Mouse (Mus musculus): ENCODE measurements around the gene Zfp109. TPM values are rescaled to one million over a fixed set of nuclear protein-coding genes. Genes with fewer than 3 reads are reported as not detected.
A peak's percentile ranks its signal among the peaks of the same experiment; 100 is the strongest.
"Not testable (repeated sequence)": the region's sequence is repeated elsewhere in the genome, so short reads cannot be mapped to it uniquely, and the experiment has no call there.

The Zfp109 gene
- 10 to 100 TPM in 1 of 2 experiments, 1 to 10 TPM in 1; 8.8 to 10.4 TPM for total RNA-seq (2021)

DNA sequence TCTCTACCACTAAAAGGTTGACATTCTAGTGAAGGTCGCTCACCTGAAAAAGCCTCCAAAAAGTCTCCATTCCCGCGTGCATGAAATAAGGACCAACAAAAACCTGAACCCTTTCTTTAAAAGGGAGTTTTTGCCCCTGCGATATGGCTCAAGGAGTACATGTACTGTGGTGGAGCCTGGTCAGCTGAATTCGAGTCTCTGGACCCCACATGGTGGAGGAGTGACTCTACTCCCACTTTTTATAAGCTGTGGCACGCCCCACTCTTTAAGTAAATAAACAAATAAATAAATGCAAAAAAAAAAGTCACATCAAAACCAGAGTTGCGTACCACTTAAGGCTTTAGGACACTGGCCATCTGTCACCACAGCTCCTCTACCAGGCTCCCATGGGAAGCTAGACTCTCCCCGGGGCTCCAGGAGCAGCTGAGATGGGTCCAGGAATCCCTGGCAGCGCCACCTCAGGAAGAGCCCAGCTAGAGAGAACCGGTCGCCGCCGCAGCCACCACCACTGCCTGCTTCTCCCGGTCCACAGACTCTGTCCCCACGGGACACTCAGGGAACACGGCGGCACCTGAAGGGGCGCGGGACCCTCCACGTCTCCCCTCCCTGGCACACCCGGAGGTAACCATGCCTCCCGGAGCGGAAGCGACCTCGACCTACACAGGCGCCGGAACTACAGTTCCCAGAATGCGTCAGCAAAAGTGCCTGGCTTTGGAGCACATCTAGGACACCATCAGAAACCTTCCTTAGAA lies at the start of gene Zfp109:
TSS of gene Zfp109 (minus strand) at position 521 of the 752 bp plus-strand sequence.
- DNase-seq = peak; percentile 71 to 73

DNA sequence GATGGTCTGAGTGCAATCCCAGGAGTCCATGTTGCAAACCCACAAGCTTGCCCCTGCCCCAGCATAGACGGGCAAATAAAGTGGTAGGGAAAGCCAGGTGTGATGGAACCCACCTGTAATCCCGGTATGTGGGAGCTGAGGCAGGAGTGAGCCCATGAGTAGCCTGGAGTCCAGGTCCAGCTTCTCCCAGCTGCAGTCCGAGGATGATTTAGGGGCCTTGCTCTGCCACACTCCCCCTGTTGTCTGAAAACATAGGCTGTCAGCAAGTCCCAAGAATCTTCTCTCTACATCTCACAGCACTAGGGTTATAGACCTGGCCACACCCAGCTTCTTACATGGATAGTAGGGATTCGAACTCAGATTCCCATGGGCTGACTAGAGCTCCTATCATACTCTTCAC lies 49.6 kb upstream of the Zfp109 start:
- DNase-seq = no peak

DNA sequence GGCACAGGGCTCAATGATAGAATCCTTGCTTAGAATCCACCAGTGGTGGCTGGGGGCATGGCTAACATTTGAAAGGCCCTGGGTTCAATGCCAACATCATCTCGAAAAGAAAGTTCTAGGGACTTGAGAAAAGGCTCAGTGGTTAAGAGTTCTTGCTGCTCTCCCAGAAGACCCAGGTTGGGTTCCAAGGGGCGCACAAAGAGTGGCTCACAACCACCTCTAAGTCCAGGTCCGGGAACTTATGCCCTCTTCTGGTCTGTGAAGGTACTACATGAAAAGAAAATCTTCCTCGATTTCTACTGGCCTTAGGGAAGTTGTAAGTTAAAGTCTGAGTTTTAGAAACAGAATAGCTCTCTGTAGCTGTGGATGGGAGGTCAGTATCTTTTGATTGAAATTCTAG lies 48.7 kb upstream of the Zfp109 start:
- no peak for DNase-seq

DNA sequence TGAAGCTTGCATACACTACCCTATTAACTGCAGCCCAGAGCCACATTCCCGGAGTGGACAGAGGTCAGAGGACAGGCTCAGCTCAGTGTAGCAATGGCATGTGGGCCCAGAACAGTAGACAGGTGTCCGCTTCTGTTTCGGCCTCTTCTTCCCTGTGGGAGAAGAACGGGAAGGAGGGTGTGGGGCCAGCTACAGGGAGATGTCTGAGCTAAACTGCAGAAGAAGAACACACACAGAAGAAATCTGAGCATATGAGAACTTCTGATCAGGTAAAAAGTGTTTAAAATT lies 43.4 kb upstream of the Zfp109 start:
- no peak for DNase-seq

DNA sequence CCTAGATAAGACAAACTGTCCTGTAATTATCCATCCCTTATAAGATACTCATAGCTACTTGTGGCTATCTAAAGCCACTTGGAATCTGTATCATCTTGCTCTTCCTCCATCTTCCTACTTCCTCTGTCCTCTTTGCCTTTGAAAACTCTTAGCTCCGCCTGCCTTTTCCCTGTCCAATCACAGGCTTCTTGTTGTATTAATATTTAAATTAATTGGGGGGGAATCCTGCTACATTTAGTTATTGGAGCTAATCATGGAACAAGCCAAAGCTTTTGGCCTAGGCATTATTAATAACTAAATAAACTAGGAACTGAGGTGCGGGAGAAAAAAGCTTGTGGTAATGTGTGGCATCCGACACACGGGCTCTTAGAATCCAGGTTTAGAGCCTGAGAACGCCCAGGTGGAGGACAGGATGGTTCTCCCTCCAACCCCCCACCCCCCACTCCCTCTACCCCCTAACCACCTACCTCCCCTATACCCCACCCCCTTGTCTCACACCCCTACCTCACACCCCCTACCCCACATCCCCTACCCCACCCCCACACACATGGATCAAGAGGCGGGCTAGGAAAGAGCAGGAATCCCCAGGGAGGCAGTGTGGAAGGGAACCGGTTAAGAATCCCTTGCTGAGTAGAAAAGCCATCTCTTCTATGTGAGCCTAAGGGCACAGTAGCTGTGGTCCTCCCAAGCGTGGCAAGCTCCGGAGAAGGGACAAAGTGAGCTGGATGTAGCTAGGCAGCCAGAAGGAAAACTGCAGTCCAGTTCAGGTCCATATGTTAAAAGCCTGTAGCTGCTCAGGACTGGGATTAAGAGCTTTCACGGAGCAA lies 42.9 kb upstream of the Zfp109 start:
- DNase-seq = no peak

DNA sequence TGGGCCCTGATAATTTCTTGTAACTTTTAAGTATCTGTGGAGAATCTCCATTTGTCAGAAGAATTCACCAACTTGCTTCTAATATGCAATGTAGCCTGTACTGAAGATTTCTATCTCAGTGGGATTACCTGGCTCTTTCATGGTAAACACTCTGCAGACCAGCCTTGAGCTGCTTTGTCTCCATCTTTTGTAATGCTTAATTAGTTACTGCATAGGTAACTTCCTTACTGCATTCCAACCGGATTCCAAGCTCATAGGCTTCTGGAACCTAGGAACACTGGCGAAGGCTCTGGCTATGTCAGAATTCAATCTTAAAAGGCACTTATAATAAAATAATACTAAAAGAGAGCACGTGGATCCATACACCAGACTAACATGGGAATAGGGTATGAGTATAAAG lies 41.4 kb upstream of the Zfp109 start:
- not testable (repeated sequence) for DNase-seq

DNA sequence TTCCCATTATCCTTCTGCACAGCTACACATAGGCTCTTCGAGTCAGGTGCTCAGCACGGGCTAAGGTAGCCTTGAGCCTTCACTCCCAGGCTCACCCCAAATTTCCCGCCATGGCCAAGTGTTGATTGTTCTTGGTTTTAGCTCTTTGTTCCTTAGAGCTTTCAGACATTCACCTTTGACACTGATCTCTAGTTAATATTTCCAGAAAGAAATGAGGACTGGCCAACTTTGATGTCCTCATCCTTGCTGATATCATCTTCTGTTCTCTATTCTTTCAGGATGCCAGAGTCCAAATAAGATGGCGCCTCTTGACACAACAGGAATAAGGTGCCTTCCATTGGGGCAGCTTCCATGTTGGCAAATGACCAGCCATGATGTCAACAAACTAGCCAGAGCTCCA lies 37.1 kb upstream of the Zfp109 start:
- no peak for DNase-seq

DNA sequence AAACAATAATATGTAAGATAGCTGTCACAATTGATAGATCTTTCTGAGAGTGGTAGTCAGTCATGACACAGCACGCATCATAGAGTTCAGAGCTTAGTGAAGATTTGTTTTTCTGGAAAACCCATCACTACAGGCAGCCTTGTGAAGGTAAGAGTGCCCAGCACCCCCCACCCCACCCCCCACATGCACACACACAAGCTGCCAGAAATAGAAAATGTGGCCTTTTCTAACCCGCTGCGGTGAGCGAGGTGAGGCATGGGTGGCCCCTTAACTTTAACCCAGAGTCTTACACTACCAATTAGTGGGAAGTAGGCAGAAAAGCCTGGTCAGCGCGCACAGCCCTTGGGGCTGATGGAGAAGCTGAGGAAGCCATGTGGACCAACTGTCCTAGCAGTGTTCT lies 33.8 kb upstream of the Zfp109 start:
- no peak for DNase-seq

DNA sequence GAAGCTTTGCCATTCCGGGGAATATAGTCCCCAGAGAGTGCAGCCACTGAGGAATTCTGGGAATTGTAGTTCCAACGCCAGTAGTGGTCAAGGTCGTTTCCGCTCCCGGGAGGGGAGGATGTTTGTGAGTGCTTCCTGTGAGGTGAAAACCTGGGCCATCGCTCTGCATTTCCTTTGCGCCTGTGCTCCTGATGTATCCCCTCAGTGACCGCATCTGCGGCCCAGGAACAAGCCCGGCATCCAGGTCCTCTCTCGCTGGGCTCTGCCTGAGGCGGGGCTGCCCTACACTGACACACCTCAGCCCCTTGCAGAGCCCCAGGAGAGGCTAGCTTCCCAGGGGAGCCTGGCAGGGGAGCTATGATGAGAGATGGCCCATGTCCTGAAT lies 32.9 kb upstream of the Zfp109 start, which contains the start of gene Zfp93:
TSS of gene Zfp93 (plus strand) at position 133 of the 385 bp plus-strand sequence.
- peak; percentile 79 to 84 for DNase-seq

DNA sequence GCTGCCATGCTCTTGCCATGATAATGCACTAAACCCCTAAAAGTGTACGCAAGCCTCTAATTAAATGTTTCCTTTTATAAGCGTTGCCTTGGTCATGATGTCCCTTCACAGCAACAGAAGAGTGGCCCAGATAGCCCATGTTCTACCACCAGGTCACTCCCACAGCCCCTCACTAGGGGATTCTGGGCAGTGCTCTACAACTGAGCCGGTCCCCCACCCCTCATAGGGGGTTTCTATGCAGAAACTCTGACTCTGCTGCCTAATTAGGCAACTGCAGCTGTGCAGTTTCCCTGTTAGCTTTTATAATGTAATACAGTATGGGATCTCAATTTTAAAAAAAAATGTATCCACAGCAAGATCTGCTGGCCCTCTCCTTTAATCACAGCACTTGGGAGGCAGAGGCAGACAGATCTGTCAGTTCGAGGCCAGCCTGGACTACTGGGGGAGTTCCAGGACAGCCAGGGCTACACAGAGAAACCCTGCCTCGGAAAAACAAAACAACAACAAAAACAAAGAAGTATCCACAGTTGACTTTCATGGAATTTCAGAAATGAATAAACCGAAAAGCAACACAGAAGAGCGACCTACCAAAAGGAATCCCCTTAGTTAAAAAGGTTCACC lies 32.4 kb upstream of the Zfp109 start:
- no peak for DNase-seq

DNA sequence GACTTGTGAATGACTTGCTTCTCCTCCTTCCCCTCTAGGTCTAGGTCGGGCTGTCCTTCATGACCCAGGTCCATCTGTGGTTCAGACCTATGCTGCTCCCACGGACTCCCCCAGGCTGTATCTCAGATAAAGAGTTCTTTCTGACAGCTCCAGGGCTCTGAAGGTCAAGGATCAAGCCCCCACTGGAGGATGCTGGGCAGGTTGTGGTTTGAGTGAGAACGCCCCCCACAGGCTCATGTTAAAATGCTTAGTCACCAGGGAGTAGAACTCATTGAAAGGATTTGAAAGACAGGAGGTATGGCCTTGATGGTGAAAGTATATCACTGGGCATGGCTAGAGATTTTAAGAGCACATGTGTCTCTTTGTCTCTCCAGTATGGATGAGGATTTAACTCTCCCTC lies 31.9 kb upstream of the Zfp109 start:
- no peak for DNase-seq

DNA sequence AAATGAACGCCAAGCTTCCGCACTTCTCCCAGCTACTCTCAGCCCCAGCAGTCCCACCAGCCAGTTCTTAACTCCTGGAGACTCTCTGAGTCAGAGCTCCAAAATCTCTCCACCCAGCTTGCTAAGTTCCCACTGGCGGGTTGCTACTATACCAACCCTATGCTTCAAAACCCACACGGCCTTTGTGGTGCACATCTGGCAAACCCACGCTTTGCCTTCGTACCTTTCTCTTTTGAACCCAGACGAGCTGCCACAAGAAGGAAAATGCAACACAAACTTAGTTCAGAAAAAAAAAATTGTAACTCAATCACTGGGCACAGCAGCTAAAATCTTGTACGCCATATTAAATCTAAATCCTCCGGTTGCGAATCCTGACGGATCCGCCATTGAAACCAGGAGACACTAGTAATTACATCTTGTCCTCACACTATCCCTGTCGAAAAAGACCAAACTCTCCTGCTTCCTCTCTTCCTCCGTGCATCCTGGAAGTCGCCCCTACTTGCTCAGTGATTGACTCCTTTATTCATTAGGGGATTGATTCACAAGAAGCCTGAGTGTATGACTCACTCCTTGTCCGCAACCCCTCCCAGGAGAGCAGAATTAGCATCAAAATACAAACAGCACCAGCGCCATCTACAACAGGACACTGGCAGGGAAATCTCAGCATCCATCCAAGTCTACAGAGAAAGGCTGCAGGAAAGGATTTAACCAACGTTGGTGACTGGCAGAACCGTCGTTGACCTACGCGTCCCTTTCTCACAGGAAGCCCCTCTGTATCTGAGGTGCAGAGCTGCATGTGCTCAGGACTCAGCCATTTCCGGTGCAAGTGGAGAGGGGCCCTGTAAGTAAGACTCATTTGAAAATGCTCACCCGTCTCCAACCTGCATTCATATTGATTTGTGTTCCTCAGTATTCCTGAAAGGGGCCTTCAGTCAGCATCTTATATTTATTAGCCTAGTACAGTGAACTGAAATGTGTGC lies 31.1 kb upstream of the Zfp109 start:
- no peak for DNase-seq

DNA sequence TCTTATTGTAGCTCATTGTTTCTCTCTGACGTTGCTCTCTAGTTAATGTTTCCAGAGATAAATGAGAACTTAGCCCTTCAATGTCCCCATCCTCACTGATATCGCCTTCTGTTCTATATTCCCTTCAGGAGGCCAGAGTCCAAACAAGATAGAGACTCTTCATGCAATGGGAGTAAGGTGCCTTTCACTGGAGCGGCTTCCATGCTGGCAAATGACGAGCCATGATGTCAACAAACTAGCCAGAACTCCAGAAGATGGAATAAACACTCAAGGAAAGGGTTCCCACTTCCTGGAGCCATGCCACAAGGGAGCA lies 22.6 kb upstream of the Zfp109 start:
- DNase-seq = no peak

DNA sequence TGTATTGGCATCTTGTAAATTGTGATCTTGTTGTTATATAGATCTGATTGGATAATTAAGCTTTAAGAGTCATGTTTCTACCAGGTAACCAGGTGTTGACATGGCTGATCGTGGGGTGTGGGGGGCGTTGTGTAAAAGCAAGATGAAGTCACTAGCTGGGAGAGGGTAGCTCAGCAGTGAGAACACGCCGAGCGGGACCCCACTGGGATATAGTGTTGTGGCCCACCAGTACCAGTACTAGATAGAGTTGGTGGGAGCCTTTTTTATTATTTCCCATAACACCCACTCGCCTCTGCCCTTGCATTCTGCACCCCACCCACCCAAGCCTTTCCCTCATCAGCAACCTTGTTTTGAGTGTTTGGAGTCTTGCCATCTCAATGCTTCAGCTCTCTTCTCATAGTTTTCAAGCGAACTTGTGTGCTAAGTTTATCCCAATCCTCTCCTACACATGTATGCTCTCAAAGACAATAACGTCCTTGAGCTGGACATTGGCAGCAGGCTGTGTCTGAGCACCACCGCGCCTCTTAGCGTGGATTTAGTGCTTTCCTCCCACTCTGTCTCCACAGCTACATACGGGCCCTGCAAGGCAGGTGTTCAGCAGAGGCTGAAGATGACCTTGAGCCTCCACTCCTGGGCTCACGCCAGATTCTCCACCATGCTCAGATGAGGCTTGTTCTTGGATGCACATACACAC lies 22.1 kb upstream of the Zfp109 start:
- DNase-seq = no peak

DNA sequence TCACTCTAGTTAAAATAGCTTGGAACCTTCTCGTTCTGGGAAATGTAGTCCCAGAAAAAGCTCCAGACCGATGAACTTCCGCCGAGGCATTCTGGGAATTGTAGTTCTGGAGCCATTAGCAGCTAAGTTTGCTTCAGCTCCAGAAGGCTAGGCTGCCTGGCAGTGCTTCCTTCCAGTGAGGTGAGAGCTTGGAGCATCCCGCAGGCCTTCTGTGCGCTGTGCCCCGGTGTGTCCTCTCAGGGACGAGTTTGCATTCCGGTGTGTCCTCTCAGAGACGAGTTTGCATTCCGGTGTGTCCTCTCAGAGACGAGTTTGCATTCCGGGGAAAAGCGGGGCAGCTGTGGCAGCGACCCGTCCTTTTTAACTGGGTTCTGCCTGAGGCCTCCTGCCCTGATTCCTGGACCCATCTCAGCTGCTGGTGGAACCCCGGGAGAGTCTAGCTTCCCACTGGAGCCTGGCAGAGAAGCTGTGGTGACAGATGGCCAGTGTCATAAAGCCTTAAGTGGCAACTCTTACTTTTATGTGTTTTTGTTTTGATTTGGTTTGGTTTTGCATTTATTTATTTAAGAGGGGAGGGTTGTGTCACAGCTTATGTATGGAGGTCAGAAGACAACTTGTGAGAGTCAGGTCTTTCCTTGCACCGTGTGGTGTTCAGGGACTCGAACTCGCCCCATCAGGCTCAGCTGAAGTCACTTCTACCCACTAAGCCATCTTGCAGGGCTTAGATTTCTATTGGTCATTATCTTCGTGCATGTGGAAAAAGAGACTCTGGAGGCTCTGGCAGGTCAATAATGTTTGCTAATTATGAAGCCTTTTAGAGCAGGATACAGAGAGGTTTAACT lies 17.5 kb upstream of the Zfp109 start, which contains the start of gene Zfp108:
TSS of gene Zfp108 (plus strand) at position 162 of the 842 bp plus-strand sequence.
- DNase-seq = peak; percentile 85 to 86

DNA sequence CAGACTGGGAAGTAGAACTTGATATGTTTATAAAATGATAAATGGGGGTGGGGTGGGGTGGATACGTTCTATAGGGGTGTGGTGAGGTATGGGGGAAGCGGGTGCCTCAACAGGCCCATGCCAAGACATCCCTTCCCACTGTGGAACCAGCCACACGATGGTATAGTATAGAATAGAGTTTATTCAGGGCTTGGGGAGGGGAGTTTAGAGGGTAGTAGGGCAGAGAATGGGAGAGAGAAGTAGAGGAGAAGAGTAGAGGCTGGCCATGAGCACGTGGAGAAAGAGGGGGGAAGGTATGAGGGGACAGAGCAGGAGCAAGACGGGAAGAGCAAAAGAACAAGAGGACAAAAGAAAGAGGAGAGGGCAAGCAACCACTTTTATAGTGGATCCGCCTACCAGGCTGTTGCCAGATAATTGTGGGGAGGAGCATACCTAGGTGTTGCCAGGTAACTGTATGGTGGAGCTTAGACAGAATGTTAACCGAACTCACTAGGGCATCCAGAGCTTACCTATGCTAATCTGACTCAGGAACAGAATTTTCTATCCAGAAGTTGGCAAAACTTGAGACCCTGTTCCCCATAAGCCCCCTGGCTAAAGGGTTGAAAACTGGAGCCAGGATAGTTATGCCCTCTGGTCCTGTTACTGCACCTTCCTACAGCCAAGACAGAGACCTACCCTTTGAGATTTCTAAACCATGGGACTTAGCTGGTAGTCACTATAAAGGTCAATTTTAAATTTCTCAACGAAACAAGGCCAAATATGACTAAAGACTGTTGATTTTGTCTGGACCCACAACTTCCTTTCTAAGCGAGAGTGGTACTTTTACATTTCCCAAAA lies 16.6 kb upstream of the Zfp109 start:
- no peak for DNase-seq

DNA sequence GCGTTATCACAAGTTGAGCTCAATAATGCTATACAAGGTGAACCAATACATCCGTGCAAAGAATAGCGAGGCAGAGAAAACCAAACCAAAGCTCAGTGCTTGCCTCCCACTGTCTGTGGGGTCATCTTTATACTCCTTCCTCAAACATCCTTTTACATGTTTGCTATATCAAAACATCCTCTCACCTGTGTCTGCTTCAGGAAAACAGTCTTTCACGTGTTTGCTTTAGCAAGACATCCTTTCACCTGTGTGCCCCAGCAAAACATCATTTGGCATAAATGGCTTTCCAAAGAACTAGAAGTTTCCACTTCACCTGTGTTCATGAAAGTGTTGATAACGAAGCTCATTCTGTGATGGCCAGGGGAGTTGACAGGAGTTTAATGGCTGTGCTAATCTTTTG lies 26.0 kb downstream of the Zfp109 start, which contains the start of gene Zfp111:
TSS of gene Zfp111 (minus strand) at position 101 of the 400 bp plus-strand sequence.
- no peak for DNase-seq

DNA sequence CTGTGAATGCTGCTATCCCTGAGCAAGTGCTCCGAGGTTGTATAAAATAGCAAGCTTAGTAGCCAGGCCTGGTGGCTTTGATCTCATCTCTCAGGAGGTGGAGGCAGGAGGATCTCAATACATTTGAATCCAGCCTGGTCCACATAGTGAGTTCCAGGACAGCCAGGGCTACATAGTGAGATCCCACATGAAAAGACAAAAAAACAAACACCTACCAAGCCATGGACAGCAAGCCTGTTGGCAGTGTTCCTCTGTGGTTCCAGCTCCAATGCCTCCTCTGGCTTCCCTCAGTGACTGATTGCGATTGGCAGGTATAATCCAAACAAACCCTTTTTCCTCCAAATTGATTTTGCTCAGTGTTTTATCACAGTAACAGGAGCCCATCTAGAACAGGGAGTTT lies 27.1 kb downstream of the Zfp109 start:
- DNase-seq = no peak

DNA sequence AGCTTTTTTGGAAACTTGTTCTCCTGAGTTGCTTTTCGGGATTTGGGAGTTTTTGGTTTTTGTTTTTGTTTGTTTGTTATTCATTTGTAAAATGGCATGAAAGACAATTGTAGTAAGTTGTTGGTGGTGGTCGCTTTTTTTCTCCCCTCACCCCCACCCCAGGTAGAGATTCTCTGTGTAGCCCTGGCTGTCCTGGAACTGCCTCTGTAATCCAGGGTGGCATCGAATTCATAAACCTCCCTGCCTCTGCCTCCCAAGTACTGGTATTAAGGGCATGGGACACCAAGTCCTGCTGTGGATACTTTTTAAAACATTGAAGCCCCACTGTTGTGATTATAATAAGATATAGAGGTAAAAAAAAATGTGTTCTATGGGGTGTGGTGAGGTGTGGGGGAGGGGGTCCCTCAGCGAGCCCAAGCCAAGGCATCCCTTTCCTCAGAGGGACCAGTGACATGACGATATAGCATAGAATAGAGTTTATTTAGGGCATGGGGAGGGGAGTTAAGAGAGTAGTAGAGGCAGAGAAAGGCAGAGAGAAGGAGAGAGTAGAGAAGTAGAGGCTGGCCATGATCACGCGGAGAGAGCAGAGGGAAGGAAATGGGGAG lies 29.0 kb downstream of the Zfp109 start:
- no peak for DNase-seq

All from layer of hippocampus, postnatal 36 days (tissue).